Mouse (Mus musculus) hindbrain, embryonic 11.5 days (tissue): ENCODE measurements around the gene Lrfn4. TPM values are rescaled to one million over a fixed set of nuclear protein-coding genes. Genes with fewer than 3 reads are reported as not detected.

Experiments
- ATAC-seq: fragments of 200-750 bp; cut with Nextera tagmentation; 2 replicates; pipeline ENCODE4 v1.8.0; 2017; ENCODE audit warnings: mild to moderate bottlenecking, moderate TSS enrichment, moderate library complexity; ENCODE audit not compliant: low FRiP score
- DNase-seq: peaks from one replicate; pipeline ENCODE4 v3.0.0-alpha.2; 2015; ENCODE audit warnings: low spot score
- H3K27ac ChIP-seq: fragments of 300-500 bp; sonication (generic); 2 replicates; pipeline ENCODE4 v1.5.1; 2014; ENCODE audit warnings: mild to moderate bottlenecking, low read depth, low read length
- H3K27me3 ChIP-seq: fragments of 300-500 bp; sonication (generic); 2 replicates; pipeline ENCODE4 v1.6.1; 2014; ENCODE audit warnings: mild to moderate bottlenecking, low read length, moderate library complexity, mixed read lengths; ENCODE audit not compliant: control insufficient read depth, insufficient read depth
- H3K36me3 ChIP-seq: fragments of 300-500 bp; sonication (generic); 2 replicates; pipeline ENCODE4 v1.6.1; 2014; ENCODE audit warnings: mild to moderate bottlenecking, low read length, moderate library complexity, mixed read lengths; ENCODE audit not compliant: control insufficient read depth, insufficient read depth
- H3K4me1 ChIP-seq: fragments of 300-500 bp; sonication (generic); replicated peaks from 2 replicates; pipeline ENCODE4 v1.6.1; 2014; ENCODE audit warnings: low read length, mixed read lengths; ENCODE audit not compliant: control insufficient read depth, insufficient read depth
- H3K4me2 ChIP-seq: fragments of 300-500 bp; sonication (generic); replicated peaks from 2 replicates; pipeline ENCODE4 v1.6.1; 2014; ENCODE audit warnings: mild to moderate bottlenecking, low read depth, low read length
- H3K4me3 ChIP-seq: fragments of 300-500 bp; sonication (generic); 2 replicates; pipeline ENCODE4 v1.5.1; 2014; ENCODE audit warnings: low read depth, low read length
- H3K9ac ChIP-seq: fragments of 300-500 bp; sonication (generic); 2 replicates; pipeline ENCODE4 v1.6.1; 2014; ENCODE audit warnings: low read depth, low read length
- H3K9me3 ChIP-seq: fragments of 300-500 bp; sonication (generic); 2 replicates; pipeline ENCODE4 v1.6.1; 2016; ENCODE audit warnings: low read length; ENCODE audit not compliant: control insufficient read depth
- WGBS: fragments of 180-500 bp; shearing (Covaris S2); extraction: QIAGEN DNeasy Blood & Tissue Kit; methylation state at CpG from one replicate; pipeline ENCODE4 v1.1.7; 2014; 5-methylcytosine and 5-hydroxymethylcytosine counted together
- polyA plus RNA-seq: library from polyadenylated mRNA; unstranded; fragments of >200 nt; fragmentation: Nextera tagmentation; extraction: Ambion mirVana; gene quantifications from 2 replicates; pipeline ENCODE4 v1.2.1, GENCODE M21; 2014

Lrfn4 gene
- polyA plus RNA-seq, 1 experiment from 2014 or later = 7.7 TPM

DNA sequence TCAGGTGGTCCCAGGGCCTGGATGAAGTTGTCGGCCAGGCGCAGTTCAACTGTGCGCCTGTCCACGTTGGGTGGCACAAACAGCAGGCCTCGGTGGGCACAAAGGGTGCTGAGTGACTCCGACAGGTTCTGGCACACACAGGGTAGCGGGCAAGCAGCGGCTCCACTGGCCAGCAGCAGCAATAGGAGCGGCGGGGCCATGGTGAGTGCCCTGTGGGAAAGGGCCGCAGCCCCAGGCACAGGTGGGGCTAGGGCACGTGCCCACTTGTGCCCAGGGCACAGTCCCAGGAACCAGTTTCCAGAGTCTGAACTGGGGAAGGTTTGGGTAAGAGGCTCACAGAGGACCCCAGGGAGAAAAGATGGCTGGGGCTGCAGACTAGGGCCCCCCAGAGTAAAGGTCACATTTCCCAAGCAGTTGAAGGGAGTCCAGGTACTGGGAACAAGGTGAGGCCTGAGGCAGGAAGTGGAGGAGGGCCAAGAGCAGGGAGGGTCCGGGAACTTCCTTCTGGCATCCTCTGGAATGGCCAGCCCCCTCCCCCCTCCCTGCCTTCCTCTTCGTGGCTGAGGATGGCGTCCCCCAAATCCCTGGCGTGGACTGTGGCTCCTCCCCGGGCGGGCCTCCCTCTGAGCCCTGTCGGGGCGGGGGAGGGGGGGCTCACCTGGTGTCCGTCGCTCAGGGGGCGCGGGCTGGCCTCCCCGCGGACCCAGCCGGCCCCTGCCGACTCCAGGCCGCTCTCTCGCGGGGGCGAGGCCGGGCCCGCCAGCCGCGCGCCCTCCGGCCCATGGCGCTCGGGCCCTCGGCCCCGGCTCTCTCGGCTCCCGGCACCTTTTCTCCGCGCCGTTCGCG lies 939 bp downstream of the Lrfn4 start:
- peaks cover 10% of the 10 kb centered on the region; the same call in 1 of the 2 replicates for H3K4me1 ChIP-seq
- peak; percentile 62 for DNase-seq
- ATAC-seq = 0 out of 2 replicates have a peak, but pooled peaks have one; percentile 15

DNA sequence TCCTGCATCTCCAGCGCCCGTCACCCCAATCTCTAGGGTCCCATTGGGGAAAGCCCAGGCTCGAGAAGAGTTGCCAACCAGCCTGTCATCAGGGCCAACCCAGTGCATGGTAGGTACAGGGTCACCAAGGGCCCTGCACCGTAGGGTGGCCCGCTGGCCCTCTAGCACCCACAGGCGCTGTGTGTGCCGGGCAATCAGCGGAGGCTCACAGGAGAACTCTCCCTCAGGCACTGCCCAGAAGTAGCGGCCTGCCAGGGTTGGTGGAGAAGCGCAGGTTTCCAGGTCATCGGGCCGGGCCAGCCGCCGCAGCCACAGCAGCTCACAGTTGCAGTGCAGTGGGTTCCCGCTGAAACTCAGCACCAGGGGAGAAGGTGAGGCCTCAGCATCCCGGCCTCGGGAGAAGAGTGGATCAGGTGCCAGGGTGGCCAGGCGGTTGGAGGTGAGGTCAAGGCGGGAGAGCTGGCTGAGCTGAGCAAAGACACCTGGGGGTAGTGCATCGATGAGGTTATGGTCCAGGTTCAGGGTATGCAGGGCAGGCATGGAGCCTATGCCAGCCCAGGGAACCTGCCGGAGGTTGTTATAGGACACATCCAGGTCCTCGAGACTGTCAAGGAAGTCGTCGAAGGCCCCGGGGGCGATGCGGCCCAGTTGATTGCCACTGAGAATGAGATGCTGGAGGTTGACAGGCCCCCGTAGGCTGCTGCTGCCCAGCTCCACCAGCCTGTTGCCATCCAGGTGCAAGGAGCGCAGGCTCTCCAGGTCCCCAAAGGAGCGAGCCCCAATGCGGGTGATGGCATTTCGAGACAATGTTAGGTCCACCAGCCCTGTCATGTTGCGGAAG lies 1.8 kb downstream of the Lrfn4 start:
- Histone ChIP-seq H3K9ac (no peak overlapping the region), H3K27me3 (no peaks in the 10 kb centered on the region), H3K9me3 (no peaks in the 10 kb centered on the region), H3K4me1 (peaks cover 10% of the 10 kb centered on the region; the same call in 1 of the 2 replicates), H3K27ac (no peak overlapping the region), H3K4me2 (peak overlapping the region; percentile 83), H3K4me3 (no peak overlapping the region; the same call in 1 of the 2 replicates), H3K36me3 (no peaks in the 10 kb centered on the region)
- DNase-seq (no peak), ATAC-seq (no peak)
- 89% methylated on average over 33 of the region's 33 CpGs for WGBS

More for the DNA sequence above, 939 bp downstream of the Lrfn4 start:
- peak overlapping the region; percentile 97 for H3K9ac ChIP-seq
- H3K4me3 ChIP-seq = peak overlapping the region; percentile 93
- no peaks in the 10 kb centered on the region for H3K9me3 ChIP-seq
- H3K36me3 ChIP-seq = no peaks in the 10 kb centered on the region
- 19% methylated on average over 41 of the region's 49 CpGs for WGBS
- no peaks in the 10 kb centered on the region for H3K27me3 ChIP-seq
- peak overlapping the region; percentile 83 for H3K4me2 ChIP-seq
- H3K27ac ChIP-seq = peak overlapping the region; percentile 85

DNA sequence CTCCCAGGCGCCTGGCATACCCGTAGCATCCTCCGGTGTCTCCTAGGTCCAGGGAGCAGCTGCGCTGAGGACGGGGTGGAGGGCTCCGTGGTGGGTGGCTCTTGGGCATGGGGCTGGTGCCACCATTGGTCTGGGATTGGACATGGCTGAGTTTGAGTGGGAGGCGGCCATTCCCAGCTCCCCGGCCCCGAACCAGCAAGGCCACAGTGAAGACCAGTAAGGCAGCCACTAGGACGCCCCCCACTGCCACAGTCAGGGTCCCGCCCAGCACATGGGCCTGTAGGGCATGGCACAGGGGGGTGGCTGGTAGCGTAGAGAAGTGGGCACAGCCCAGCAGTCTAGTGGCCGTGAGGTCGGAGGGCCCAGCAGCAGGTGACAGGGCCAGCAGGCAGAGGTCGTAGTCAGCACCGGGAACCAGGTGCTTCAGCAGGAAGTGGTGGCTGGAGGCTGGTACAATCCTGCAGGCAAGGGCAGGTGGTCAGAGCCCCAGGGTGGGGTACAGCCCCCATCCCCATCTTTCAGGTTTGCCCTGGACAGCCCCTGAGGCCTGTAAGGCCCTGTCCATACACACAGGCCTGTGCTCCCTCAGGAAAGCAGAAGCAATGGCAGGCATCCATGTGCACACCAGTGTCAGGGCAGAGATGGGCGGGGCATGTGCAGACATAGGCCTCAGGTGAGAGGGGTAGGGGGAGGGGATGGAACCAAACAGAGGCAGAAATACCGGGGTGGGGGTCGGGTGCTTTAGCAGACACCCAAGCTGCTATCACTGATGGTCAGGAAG lies 3.1 kb downstream of the Lrfn4 start:
- H3K4me2 ChIP-seq = no peak overlapping the region
- WGBS = 91% methylated on average over 15 of the region's 19 CpGs
- H3K4me1 ChIP-seq = peaks cover 10% of the 10 kb centered on the region; the same call in 1 of the 2 replicates
- no peaks in the 10 kb centered on the region for H3K27me3 ChIP-seq
- no peak overlapping the region for H3K27ac ChIP-seq
- no peak overlapping the region for H3K9ac ChIP-seq
- no peak overlapping the region for H3K4me3 ChIP-seq
- H3K9me3 ChIP-seq = no peaks in the 10 kb centered on the region
- ATAC-seq (no peak), DNase-seq (no peak)
- no peaks in the 10 kb centered on the region for H3K36me3 ChIP-seq

DNA sequence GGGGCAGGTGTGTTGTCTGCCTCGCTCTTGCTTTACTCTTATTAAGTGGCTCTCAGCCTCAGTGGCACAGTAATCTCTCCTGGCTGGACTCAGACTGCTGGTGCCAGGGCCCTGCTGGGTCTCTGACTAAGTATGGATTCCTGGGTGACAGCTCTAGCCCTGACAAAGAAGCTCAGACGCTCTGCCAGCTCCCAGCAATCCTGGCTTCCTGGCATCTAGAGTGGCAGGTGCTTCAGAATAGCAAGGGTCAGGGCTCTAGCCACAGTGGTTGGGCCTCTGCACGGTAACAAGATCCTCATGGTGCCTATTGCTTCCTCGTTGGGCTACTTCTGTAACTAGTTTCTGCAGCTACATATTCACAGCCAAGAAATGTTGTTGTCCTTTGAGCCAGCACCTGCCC lies 5.4 kb downstream of the Lrfn4 start:
- Histone ChIP-seq H3K9me3 (no peaks in the 10 kb centered on the region), H3K27me3 (no peaks in the 10 kb centered on the region), H3K36me3 (no peaks in the 10 kb centered on the region), H3K27ac (no peak overlapping the region), H3K4me2 (no peak overlapping the region), H3K4me1 (peaks cover 10% of the 10 kb centered on the region; the same call in 1 of the 2 replicates), H3K9ac (no peak overlapping the region), H3K4me3 (no peak overlapping the region)
- DNase-seq (no peak), ATAC-seq (no peak)
- WGBS = 67% methylated on average over 4 of the region's 4 CpGs

DNA sequence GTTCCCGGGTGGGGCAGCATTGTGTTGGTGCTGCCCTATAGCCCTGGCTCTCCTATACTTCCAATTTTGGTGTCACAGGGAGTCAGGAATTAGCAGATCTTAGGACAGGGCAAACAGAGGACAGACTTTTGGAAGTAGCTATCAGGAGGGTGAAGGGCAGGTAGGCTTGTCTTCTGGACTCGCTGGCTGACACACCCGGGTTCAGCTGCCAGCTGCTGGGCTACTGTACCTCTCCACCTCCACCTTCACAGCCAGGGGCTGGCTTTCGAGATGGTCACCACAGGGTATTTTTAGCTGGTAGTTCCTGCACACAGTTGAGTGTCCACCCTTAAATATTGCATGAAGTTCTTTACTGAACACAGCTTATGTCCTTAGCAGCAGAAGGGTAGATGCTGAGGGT lies 7.0 kb downstream of the Lrfn4 start:
- WGBS = 86% methylated on average over 4 of the region's 4 CpGs

DNA sequence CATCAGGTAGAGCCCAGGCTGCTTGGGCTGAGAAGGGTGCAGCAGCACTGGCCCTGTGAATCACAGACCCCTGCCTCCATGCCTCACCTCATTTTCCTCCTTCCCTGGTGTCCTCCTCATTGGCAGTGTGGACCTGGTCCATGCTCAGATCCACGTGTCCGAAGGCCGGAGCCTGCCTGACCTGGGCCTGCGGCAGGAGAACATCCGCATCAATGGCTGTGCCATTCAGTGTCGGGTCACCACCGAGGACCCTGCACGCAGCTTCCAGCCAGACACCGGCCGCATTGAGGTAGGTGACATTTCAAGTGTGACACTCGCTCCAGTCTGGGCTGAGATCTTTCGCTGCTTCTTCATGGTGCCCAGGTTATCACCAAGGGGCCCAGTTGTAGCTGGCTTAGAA lies 8.1 kb downstream of the Lrfn4 start:
- 94% methylated on average over 12 of the region's 12 CpGs for WGBS
- ATAC-seq = no peak
- no peaks in the 10 kb centered on the region for H3K4me1 ChIP-seq

More for the DNA sequence above, 7.0 kb downstream of the Lrfn4 start:
- DNase-seq (no peak), ATAC-seq (no peak)
- Histone ChIP-seq H3K27me3 (no peaks in the 10 kb centered on the region), H3K9ac (no peak overlapping the region), H3K4me3 (no peak overlapping the region), H3K4me1 (no peaks in the 10 kb centered on the region; the same call in 1 of the 2 replicates), H3K36me3 (no peaks in the 10 kb centered on the region), H3K9me3 (no peaks in the 10 kb centered on the region), H3K4me2 (no peak overlapping the region), H3K27ac (no peak overlapping the region)

DNA sequence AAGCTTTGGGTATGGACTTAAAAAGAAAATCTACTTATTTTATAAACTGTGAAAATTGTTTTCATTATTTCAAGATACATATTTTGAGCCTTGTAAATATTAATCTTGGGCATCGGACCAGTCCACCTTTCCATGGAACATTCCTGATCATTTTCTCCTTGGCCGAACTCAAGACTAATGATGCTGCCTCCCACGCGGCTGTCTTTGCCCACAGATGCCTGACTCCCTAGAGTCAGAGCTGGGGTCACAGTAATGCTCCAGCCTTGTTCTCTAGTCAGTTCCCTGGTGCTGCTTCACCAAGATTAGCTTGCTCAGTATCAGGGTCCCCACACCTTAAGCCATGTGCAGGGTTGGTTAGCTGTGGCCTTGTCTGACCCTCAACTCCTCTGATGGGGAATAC lies 9.8 kb downstream of the Lrfn4 start:
- H3K4me2 ChIP-seq = no peak overlapping the region
- H3K36me3 ChIP-seq = no peaks in the 10 kb centered on the region
- ATAC-seq (no peak), DNase-seq (no peak)
- H3K9me3 ChIP-seq = no peaks in the 10 kb centered on the region
- 85% methylated on average over 4 of the region's 4 CpGs for WGBS
- H3K27ac ChIP-seq = no peak overlapping the region
- no peak overlapping the region for H3K4me3 ChIP-seq
- H3K4me1 ChIP-seq = no peaks in the 10 kb centered on the region
- H3K9ac ChIP-seq = no peak overlapping the region
- H3K27me3 ChIP-seq = no peaks in the 10 kb centered on the region

More for the DNA sequence above, 8.1 kb downstream of the Lrfn4 start:
- no peak overlapping the region for H3K4me3 ChIP-seq
- no peaks in the 10 kb centered on the region for H3K36me3 ChIP-seq
- H3K27me3 ChIP-seq = no peaks in the 10 kb centered on the region
- DNase-seq = no peak
- no peaks in the 10 kb centered on the region for H3K9me3 ChIP-seq
- H3K9ac ChIP-seq = no peak overlapping the region
- H3K4me2 ChIP-seq = no peak overlapping the region
- H3K27ac ChIP-seq = no peak overlapping the region
